Mouse (Mus musculus) intestine, embryonic 14.5 days (tissue): ENCODE data around the gene Slc27a1. TPM values are rescaled to one million over a fixed set of nuclear protein-coding genes. Genes with fewer than 3 reads are reported as not detected.
A peak's percentile ranks its signal among the peaks of the same experiment; 100 is the strongest.

ENCODE experiments used
- ATAC-seq: fragments of 200-750 bp; cut with Nextera tagmentation; replicated peaks from 2 replicates; pipeline ENCODE4 v1.8.0; 2017; ENCODE audit warnings: low read depth, moderate number of reproducible peaks, moderate TSS enrichment, moderate library complexity; ENCODE audit not compliant: low FRiP score, low TSS enrichment
- DNase-seq: peaks from one replicate; pipeline ENCODE4 v3.0.0-alpha.2; 2018; ENCODE audit warnings: low spot score
- H3K27ac ChIP-seq: fragments of 300-500 bp; sonication (generic); 2 replicates; pipeline ENCODE4 v1.5.1; 2014; ENCODE audit warnings: low read depth, mild to moderate bottlenecking, control low read depth
- H3K27me3 ChIP-seq: fragments of 300-500 bp; sonication (generic); replicated peaks from 2 replicates; pipeline ENCODE4 v1.6.1; 2014; ENCODE audit warnings: low read length, control low read depth; ENCODE audit not compliant: control insufficient read depth, insufficient read depth
- H3K36me3 ChIP-seq: fragments of 300-500 bp; sonication (generic); 2 replicates; pipeline ENCODE4 v1.6.1; 2014; ENCODE audit warnings: low read length, control low read depth; ENCODE audit not compliant: control insufficient read depth, insufficient read depth
- H3K4me1 ChIP-seq: fragments of 300-500 bp; sonication (generic); replicated peaks from 2 replicates; pipeline ENCODE4 v1.6.1; 2014; ENCODE audit warnings: low read length, control low read depth, mixed read lengths; ENCODE audit not compliant: control insufficient read depth, insufficient read depth
- H3K4me2 ChIP-seq: fragments of 300-500 bp; sonication (generic); 2 replicates; pipeline ENCODE4 v1.6.1; 2014; ENCODE audit warnings: low read length
- H3K4me3 ChIP-seq: fragments of 300-500 bp; sonication (generic); 2 replicates; pipeline ENCODE4 v1.5.1; 2014; ENCODE audit warnings: low read depth, low read length, control low read depth, mixed read lengths
- H3K9ac ChIP-seq: fragments of 300-500 bp; sonication (generic); 2 replicates; pipeline ENCODE4 v1.6.1; 2014; ENCODE audit warnings: mild to moderate bottlenecking, low read length
- H3K9me3 ChIP-seq: fragments of 300-500 bp; sonication (generic); 2 replicates; pipeline ENCODE4 v1.6.1; 2016; ENCODE audit warnings: low read length, control low read depth; ENCODE audit not compliant: control insufficient read depth
- WGBS: fragments of 180-500 bp; shearing (Covaris S2); extraction: QIAGEN DNeasy Blood & Tissue Kit; methylation state at CpG from one replicate; pipeline ENCODE4 v1.1.7; 2014; 5-methylcytosine and 5-hydroxymethylcytosine counted together
- microRNA-seq: library from miRNA; unstranded; fragments of <30 nt; microRNA quantifications from one replicate; pipeline ENCODE4, GENCODE M21; 2016
- polyA plus RNA-seq: library from polyadenylated mRNA; unstranded; fragments of >200 nt; fragmentation: Nextera tagmentation; extraction: Ambion mirVana; gene quantifications from 2 replicates; pipeline ENCODE4 v1.2.1, GENCODE M21; 2014

Slc27a1 gene
- polyA plus RNA-seq, 1 experiment from 2014 or later = 15.8 TPM

DNA sequence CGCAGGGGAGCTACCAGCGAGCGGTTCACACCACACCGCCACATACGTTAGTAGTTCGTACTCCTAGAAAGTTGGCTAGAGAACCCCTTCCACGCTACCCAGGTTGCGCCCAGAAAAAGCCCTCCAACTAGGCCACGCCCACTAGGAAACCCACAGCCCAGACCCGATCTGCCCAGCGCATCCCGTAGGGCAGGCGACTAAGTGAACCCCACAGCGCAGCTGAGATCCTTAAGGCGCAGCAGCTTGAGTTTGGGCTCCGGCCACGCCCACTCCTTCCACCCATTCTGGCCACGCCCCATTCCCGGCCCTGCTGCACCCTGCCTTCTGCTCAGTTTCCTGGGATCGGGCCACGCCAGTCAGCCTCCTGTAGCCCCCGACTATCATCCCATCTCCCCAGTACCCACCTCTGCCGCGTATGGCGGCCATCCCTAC, 61.1 kb downstream of the Slc27a1 start:
- ATAC-seq (peak; percentile 56), DNase-seq (no peak)
- Histone ChIP-seq H3K27me3 (peaks cover 5% of the 10 kb centered on the region; the same call in 1 of the 2 replicates), H3K4me3 (peak overlapping the region; percentile 51), H3K4me2 (peak overlapping the region; percentile 96), H3K9ac (peak overlapping the region; percentile 66), H3K9me3 (no peaks in the 10 kb centered on the region), H3K4me1 (peaks cover 26% of the 10 kb centered on the region), H3K27ac (no peak overlapping the region; the same call in 1 of the 2 replicates), H3K36me3 (peaks cover 14% of the 10 kb centered on the region)
- 4% methylated on average over 25 of the region's 25 CpGs for WGBS

DNA sequence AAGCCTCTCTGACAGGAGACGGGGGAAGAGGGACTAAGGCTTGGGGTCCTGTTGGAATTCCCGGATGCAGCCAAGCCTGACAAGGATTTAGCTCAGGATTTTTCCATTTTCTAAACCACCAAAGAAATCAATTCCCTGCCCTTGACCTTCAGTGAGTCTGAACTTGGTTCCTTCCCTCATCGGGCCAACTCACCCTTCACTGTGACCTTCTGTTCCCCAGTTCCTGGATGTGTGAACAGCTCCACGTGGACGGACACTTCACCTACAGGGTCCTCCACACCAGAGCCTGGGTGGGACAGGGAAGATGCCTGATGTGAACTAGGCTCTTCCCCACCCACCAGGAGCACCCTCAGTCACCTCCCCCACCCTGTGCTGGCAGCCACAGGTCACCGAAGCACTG, 62.1 kb downstream of the Slc27a1 start:
- no peak overlapping the region for H3K4me2 ChIP-seq
- peaks cover 26% of the 10 kb centered on the region for H3K4me1 ChIP-seq
- no peak overlapping the region for H3K4me3 ChIP-seq
- no peaks in the 10 kb centered on the region for H3K9me3 ChIP-seq
- peaks cover 5% of the 10 kb centered on the region; the same call in 1 of the 2 replicates for H3K27me3 ChIP-seq
- WGBS = 82% methylated on average over 6 of the region's 6 CpGs
- ATAC-seq (no peak), DNase-seq (no peak)
- H3K36me3 ChIP-seq = 0 out of 2 replicates have a peak, but pooled peaks cover 9% of the 10 kb centered on the region
- no peak overlapping the region for H3K27ac ChIP-seq
- H3K9ac ChIP-seq = no peak overlapping the region

DNA sequence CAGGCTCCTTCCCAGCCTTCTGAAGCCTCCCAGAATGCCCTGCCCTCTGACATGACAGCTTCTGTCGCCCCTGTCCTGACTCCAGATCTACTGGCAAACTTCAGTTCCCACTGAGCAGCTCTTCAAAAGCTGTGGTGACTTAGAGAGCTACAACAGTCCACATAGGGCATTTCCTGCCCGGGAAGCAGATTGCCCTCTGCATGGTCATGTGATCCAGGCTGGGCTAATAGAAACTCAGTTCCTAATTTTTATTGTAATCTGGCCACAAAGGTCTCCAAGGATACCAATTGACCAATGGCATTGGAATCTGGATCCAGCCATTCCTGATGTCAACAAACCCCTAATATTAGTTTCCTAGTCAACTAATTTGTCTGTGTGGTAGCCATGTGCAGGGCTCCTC, 63.2 kb downstream of the Slc27a1 start:
- DNase-seq (no peak), ATAC-seq (no peak)
- H3K4me1 ChIP-seq = peaks cover 26% of the 10 kb centered on the region
- no peak overlapping the region for H3K9ac ChIP-seq
- no peaks in the 10 kb centered on the region for H3K36me3 ChIP-seq
- H3K27me3 ChIP-seq = peaks cover 5% of the 10 kb centered on the region; the same call in 1 of the 2 replicates
- no peak overlapping the region for H3K27ac ChIP-seq
- no peak overlapping the region for H3K4me2 ChIP-seq
- no peaks in the 10 kb centered on the region for H3K9me3 ChIP-seq
- WGBS = 63% methylated on average over 2 of the region's 2 CpGs
- H3K4me3 ChIP-seq = no peak overlapping the region

DNA sequence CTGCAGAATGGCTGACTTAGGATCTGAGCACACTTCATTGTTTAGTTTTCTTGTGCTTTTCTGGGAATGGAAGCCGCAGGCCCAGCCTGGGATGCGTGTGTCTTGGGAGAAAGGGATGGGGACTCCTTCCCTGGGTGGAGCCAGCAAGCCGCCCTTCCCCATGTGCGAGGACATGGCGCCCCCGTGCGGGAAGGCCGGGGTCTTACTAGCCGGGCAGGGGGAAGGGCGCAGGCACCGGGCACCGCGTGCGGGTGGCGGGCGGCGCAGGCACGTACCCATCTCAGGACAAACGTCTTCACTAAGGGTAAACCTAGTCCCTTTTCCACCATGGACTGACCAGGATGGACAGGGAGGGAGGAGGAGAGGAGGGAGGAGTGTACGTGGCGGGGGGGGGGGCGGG, 64.5 kb downstream of the Slc27a1 start:
- DNase-seq = no peak
- Histone ChIP-seq H3K9me3 (no peaks in the 10 kb centered on the region), H3K9ac (no peak overlapping the region), H3K4me2 (no peak overlapping the region; the same call in 1 of the 2 replicates), H3K4me1 (peaks cover 15% of the 10 kb centered on the region), H3K27me3 (peaks cover 5% of the 10 kb centered on the region; the same call in 1 of the 2 replicates), H3K4me3 (no peak overlapping the region), H3K36me3 (no peaks in the 10 kb centered on the region), H3K27ac (no peak overlapping the region)
- WGBS = 15% methylated on average over 19 of the region's 22 CpGs
- ATAC-seq = no peak

DNA sequence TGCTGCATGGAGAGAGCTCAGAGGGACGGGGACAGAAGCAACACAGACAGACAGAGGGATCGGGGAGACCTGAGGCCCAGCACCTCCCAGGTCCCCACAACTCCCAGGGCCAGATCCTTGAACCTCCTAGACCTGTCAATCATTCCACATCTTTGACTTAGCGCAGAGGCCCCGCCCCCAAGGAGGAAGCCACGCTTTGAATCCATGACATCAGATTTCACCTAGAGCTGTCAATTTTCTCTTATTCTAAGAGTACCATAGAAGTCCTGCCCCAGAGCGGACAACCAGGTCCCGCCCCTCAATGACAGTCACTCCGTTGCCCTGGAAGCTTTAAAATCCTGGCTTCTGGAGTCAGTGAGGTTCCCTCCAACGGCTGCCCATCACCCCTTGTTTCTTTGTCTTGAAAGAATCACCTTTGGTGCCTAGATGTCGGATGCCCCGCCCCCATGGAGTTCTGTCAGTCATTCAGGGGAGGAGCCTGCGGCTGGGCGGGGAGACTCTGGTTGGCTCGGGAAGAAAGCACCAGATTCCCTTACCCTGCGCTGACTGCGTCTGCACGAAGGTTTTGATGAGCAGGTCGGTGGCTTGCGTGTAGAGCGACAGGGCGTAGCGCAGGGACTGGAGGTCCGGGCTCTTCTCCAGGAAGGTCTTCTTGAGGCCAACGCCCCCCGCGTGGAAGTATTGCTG, 65.4 kb downstream of the Slc27a1 start:
- H3K4me2 ChIP-seq = peak overlapping the region; percentile 32
- peak; percentile 83 for DNase-seq
- H3K36me3 ChIP-seq = no peaks in the 10 kb centered on the region
- peak; percentile 40; the same call in 1 of the 2 replicates for ATAC-seq
- no peaks in the 10 kb centered on the region for H3K9me3 ChIP-seq
- H3K9ac ChIP-seq = no peak overlapping the region
- 2% methylated on average over 26 of the region's 26 CpGs for WGBS
- 0 out of 2 replicates have a peak overlapping the region, but pooled peaks have one; percentile 0 for H3K4me3 ChIP-seq
- peaks cover 5% of the 10 kb centered on the region; the same call in 1 of the 2 replicates for H3K27me3 ChIP-seq
- 0 out of 2 replicates have a peak, but pooled peaks cover 6% of the 10 kb centered on the region for H3K4me1 ChIP-seq
- no peak overlapping the region for H3K27ac ChIP-seq

Small RNA genes lying within 50 kb of the gene (microRNA-seq; reads per million reads assigned to microRNA genes)
- not detected for gene Mir6769b

Other genes starting within 250 kb of the Slc27a1 start
- 110 and 111 TPM in 2 replicates for gene Use1, start 202.0 kb upstream of the Slc27a1 start, polyA plus RNA-seq
- gene Ocel1, start 197.6 kb upstream of the Slc27a1 start, polyA plus RNA-seq = 3.5 and 5.3 TPM in 2 replicates
- gene Nr2f6, start 186.9 kb upstream of the Slc27a1 start, polyA plus RNA-seq = 71.8 and 92.8 TPM in 2 replicates
- gene Ushbp1, start 173.1 kb upstream of the Slc27a1 start, polyA plus RNA-seq = 8.3 and 9.4 TPM in 2 replicates
- 95.1 and 99.9 TPM in 2 replicates for gene Babam1, start 172.0 kb upstream of the Slc27a1 start, polyA plus RNA-seq
- gene Ankle1, start 162.9 kb upstream of the Slc27a1 start, polyA plus RNA-seq = 30.5 and 33.5 TPM in 2 replicates
- gene Abhd8, start 105.2 kb upstream of the Slc27a1 start, polyA plus RNA-seq = 29.4 and 30.8 TPM in 2 replicates
- 183 and 191 TPM in 2 replicates for gene Mrpl34, start 103.9 kb upstream of the Slc27a1 start, polyA plus RNA-seq
- gene Dda1, start 99.7 kb upstream of the Slc27a1 start, polyA plus RNA-seq = 102 TPM in 2 replicates
- gene Ano8, start 82.9 kb upstream of the Slc27a1 start, polyA plus RNA-seq = 1.2 and 1.7 TPM in 2 replicates
- 6.1 and 6.2 TPM in 2 replicates for gene Gtpbp3, start 80.8 kb upstream of the Slc27a1 start, polyA plus RNA-seq
- 59.3 and 63.7 TPM in 2 replicates for gene Plvap, start 57.1 kb upstream of the Slc27a1 start, polyA plus RNA-seq
- gene Ccdc194, start 43.2 kb upstream of the Slc27a1 start, polyA plus RNA-seq = 0.54 and 0.58 TPM in 2 replicates
- gene Bst2, start 31.4 kb upstream of the Slc27a1 start, polyA plus RNA-seq = 11.8 and 14.5 TPM in 2 replicates
- 102 and 103 TPM in 2 replicates for gene Mvb12a, start 26.0 kb upstream of the Slc27a1 start, polyA plus RNA-seq
- gene Tmem221, start 10.0 kb upstream of the Slc27a1 start, polyA plus RNA-seq = 0.83 and 1.6 TPM in 2 replicates
- not detected in 2 replicates for gene Nxnl1, start 2.3 kb upstream of the Slc27a1 start, polyA plus RNA-seq
- gene Pgls, start 23.3 kb downstream of the Slc27a1 start, polyA plus RNA-seq = 273 and 286 TPM in 2 replicates
- 3.1 and 4.9 TPM in 2 replicates for gene Fam129c, start 28.8 kb downstream of the Slc27a1 start, polyA plus RNA-seq
- 84.4 and 85.3 TPM in 2 replicates for gene Colgalt1, start 42.1 kb downstream of the Slc27a1 start, polyA plus RNA-seq
- 1.6 and 2.4 TPM in 2 replicates for gene Unc13a, start 102.9 kb downstream of the Slc27a1 start, polyA plus RNA-seq
- 4.1 and 4.5 TPM in 2 replicates for gene Jak3, start 107.4 kb downstream of the Slc27a1 start, polyA plus RNA-seq
- gene Insl3, start 120.3 kb downstream of the Slc27a1 start, polyA plus RNA-seq = 0.98 and 1.4 TPM in 2 replicates
- gene B3gnt3, start 132.9 kb downstream of the Slc27a1 start, polyA plus RNA-seq = 6.9 and 8.4 TPM in 2 replicates
- gene Fcho1, start 156.8 kb downstream of the Slc27a1 start, polyA plus RNA-seq = 5.8 and 6.9 TPM in 2 replicates